Mouse (Mus musculus): ENCODE data around the gene Ncam1. TPM values are rescaled to one million over a fixed set of nuclear protein-coding genes. Genes with fewer than 3 reads are reported as not detected.

Ncam1 gene
- polyA plus RNA-seq, 1 experiment = 1.1 TPM

DNA sequence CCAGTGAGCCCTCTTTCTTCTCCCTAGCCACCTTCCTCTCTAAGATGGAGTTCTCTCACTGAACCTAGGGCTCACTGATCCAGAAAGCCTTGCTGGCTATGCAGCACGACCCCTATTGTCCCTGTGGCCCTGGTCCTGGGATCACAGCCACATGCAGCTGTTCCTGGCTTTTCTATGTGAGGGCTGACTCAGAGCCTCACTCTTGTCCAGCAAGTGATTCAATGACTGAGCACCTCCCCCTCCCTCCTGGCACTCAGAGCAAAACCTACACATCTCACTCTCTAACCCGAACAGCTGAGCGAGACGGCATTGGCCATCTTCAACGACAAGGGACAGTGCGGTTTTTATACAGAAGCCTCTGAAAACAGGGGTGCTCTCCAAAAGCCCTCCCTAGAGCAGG is 260.9 kb downstream of the Ncam1 start:
- Histone ChIP-seq H3K4me3 (ENCODE audit: control insufficient read depth, insufficient read depth, low read length) (no peak overlapping the region), H3K27me3 (ENCODE audit: control insufficient read depth, insufficient read depth, low read length) (no peaks in the 10 kb centered on the region), H3K36me3 (ENCODE audit: control insufficient read depth, insufficient read depth, low read length) (no peaks in the 10 kb centered on the region), H3K4me1 (replicated peaks; ENCODE audit: control insufficient read depth, insufficient read depth, low read length) (no peaks in the 10 kb centered on the region), H3K27ac (ENCODE audit: control insufficient read depth, insufficient read depth, low read length) (no peak overlapping the region)
- WGBS = 94% methylated on average over 6 of the region's 6 CpGs
- DNase-seq = no peak
- TF ChIP-seq POLR2A (IDR thresholded peaks at IDR 0.05; ENCODE audit: control insufficient read depth, extremely low read depth, insufficient read depth, low read length, poor library complexity) = no peak
- TF ChIP-seq CTCF (IDR thresholded peaks at IDR 0.05; ENCODE audit: borderline replicate concordance, control insufficient read depth, extremely low read depth, insufficient read depth, low read length, poor library complexity) = no peak

DNA sequence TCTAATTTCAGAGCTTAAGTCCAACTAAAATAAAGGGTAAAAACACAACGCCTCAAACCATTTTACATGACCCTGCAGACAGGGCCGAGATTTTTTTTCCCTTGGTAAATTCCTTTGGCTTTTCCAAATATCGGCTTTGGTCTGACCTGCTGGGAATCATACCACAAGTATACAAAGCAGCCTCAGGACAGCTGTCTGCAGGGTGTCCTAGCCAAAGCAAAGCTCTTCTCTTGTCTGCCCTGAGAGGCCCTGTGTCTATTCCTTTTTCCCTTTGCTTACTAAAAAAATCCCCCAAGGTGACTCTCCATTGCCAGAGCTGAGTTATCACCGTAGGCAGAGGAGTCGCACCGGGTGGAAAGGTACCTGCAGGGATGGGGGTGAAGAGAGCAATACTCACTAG is 262.1 kb downstream of the Ncam1 start:
- WGBS = 95% methylated on average over 6 of the region's 6 CpGs
- no peak for DNase-seq
- H3K4me1 ChIP-seq (replicated peaks; ENCODE audit: control insufficient read depth, insufficient read depth, low read length) = no peaks in the 10 kb centered on the region
- no peak overlapping the region for H3K4me3 ChIP-seq (ENCODE audit: control insufficient read depth, insufficient read depth, low read length)
- TF ChIP-seq POLR2A (IDR thresholded peaks at IDR 0.05; ENCODE audit: control insufficient read depth, extremely low read depth, insufficient read depth, low read length, poor library complexity) (no peak), CTCF (IDR thresholded peaks at IDR 0.05; ENCODE audit: borderline replicate concordance, control insufficient read depth, extremely low read depth, insufficient read depth, low read length, poor library complexity) (no peak)
- no peak overlapping the region for H3K27ac ChIP-seq (ENCODE audit: control insufficient read depth, insufficient read depth, low read length)
- no peaks in the 10 kb centered on the region for H3K36me3 ChIP-seq (ENCODE audit: control insufficient read depth, insufficient read depth, low read length)
- H3K27me3 ChIP-seq (ENCODE audit: control insufficient read depth, insufficient read depth, low read length) = no peaks in the 10 kb centered on the region

DNA sequence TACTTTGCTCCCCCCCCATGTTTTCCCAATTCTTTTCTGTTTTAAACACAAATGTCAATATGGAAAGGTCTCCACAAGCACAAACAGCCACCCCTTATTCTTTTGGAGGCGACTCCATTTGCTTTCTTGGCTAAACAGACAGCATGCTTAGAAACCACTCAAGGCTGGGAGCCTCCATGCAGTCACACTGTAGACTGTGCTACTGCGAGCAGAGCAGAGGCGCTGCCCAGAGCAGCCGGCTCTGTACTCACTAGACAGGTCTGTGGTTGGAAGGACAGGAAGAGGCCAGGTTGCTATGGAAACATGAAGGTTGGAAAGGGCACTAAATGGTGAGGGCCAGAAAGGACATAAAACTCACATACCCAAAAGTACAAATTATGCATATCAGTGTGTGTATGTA is 263.8 kb downstream of the Ncam1 start:
- DNase-seq = no peak
- WGBS = 54% methylated on average over 4 of the region's 4 CpGs

DNA sequence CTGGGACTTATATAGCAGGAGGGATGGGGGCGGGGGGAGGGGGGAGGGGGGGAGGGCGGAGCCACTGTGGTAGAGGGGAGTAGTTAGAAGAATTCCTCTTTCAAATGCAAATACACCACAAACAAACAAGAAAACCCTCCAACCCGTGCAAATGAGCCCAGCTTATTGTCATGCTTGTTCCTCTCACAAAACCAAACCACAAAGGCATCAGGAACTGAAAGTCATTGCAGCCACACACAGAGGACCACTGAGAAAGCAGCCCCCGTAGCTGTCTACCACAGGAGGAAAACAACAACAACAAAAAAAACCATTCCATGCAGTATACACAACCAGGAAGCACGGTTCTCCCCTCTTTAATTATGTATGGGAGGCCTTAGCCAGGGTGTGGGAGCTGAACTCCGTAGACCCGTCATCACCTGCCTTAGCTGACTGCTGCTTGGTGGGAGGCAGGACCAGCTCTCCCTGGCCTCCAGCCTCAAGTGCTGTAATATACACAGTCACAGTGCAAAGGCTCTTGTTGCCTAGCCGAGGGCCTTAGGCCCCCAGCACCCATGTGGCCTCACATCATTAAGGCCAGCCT is 264.7 kb downstream of the Ncam1 start:
- Histone ChIP-seq H3K27me3 (ENCODE audit: control insufficient read depth, insufficient read depth, low read length) (no peaks in the 10 kb centered on the region), H3K4me1 (replicated peaks; ENCODE audit: control insufficient read depth, insufficient read depth, low read length) (no peaks in the 10 kb centered on the region), H3K36me3 (ENCODE audit: control insufficient read depth, insufficient read depth, low read length) (no peaks in the 10 kb centered on the region), H3K27ac (ENCODE audit: control insufficient read depth, insufficient read depth, low read length) (no peak overlapping the region), H3K4me3 (ENCODE audit: control insufficient read depth, insufficient read depth, low read length) (no peak overlapping the region)
- no peak for DNase-seq
- 61% methylated on average over 8 of the region's 8 CpGs for WGBS
- TF ChIP-seq CTCF (IDR thresholded peaks at IDR 0.05; ENCODE audit: borderline replicate concordance, control insufficient read depth, extremely low read depth, insufficient read depth, low read length, poor library complexity) = no peak
- no peak for TF ChIP-seq POLR2A (IDR thresholded peaks at IDR 0.05; ENCODE audit: control insufficient read depth, extremely low read depth, insufficient read depth, low read length, poor library complexity)

More for the DNA sequence above, 263.8 kb downstream of the Ncam1 start:
- H3K27me3 ChIP-seq (ENCODE audit: control insufficient read depth, insufficient read depth, low read length) = no peaks in the 10 kb centered on the region
- H3K27ac ChIP-seq (ENCODE audit: control insufficient read depth, insufficient read depth, low read length) = no peak overlapping the region
- no peaks in the 10 kb centered on the region for H3K36me3 ChIP-seq (ENCODE audit: control insufficient read depth, insufficient read depth, low read length)
- no peak for TF ChIP-seq POLR2A (IDR thresholded peaks at IDR 0.05; ENCODE audit: control insufficient read depth, extremely low read depth, insufficient read depth, low read length, poor library complexity)
- TF ChIP-seq CTCF (IDR thresholded peaks at IDR 0.05; ENCODE audit: borderline replicate concordance, control insufficient read depth, extremely low read depth, insufficient read depth, low read length, poor library complexity) = no peak
- no peaks in the 10 kb centered on the region for H3K4me1 ChIP-seq (replicated peaks; ENCODE audit: control insufficient read depth, insufficient read depth, low read length)
- no peak overlapping the region for H3K4me3 ChIP-seq (ENCODE audit: control insufficient read depth, insufficient read depth, low read length)

DNA sequence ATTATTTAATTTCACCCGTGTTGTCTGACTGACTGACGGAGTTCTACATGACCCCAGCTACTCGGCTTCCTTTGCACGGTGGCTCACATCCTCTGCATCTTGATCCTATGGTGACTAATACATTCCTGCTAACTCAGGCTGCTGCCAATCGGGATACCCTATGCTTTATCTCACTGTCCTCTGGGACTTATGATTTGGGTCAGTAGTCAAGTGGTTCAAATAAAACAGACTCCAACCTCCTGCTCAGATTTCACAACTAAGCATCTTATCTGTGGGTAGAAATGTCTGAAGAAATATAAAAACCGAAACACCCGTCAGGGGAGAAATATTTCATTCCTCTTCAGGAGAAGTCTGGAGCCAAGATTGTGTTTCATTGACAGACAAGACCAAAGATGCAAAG is 265.3 kb downstream of the Ncam1 start:
- TF ChIP-seq POLR2A (IDR thresholded peaks at IDR 0.05; ENCODE audit: control insufficient read depth, extremely low read depth, insufficient read depth, low read length, poor library complexity) = no peak
- DNase-seq = no peak
- Histone ChIP-seq H3K27me3 (ENCODE audit: control insufficient read depth, insufficient read depth, low read length) (no peaks in the 10 kb centered on the region), H3K27ac (ENCODE audit: control insufficient read depth, insufficient read depth, low read length) (no peak overlapping the region), H3K4me1 (replicated peaks; ENCODE audit: control insufficient read depth, insufficient read depth, low read length) (no peaks in the 10 kb centered on the region), H3K4me3 (ENCODE audit: control insufficient read depth, insufficient read depth, low read length) (no peak overlapping the region), H3K36me3 (ENCODE audit: control insufficient read depth, insufficient read depth, low read length) (no peaks in the 10 kb centered on the region)
- 85% methylated on average over 7 of the region's 7 CpGs for WGBS

DNA sequence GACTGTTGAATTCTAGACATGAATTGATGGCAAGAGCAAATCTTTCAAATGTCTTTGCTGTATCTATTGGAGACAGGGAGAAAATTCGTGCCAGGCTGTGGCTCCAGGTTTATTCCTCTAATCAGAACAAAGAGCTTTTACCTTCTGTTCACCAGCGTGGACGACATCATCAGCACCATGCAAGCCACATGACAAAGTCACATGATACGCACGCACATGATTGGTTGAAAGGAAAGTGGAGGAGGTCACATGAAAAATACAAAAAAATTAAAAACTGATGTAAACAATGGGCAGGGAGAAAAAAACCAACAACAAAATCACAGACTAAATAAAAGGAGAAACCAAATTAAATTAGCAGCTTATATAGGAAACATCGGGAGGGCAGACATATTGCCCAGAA is 266.9 kb downstream of the Ncam1 start:
- Histone ChIP-seq H3K36me3 (ENCODE audit: control insufficient read depth, insufficient read depth, low read length) (no peaks in the 10 kb centered on the region), H3K4me3 (ENCODE audit: control insufficient read depth, insufficient read depth, low read length) (no peak overlapping the region), H3K4me1 (replicated peaks; ENCODE audit: control insufficient read depth, insufficient read depth, low read length) (no peaks in the 10 kb centered on the region), H3K27ac (ENCODE audit: control insufficient read depth, insufficient read depth, low read length) (no peak overlapping the region), H3K27me3 (ENCODE audit: control insufficient read depth, insufficient read depth, low read length) (no peaks in the 10 kb centered on the region)
- TF ChIP-seq CTCF (IDR thresholded peaks at IDR 0.05; ENCODE audit: borderline replicate concordance, control insufficient read depth, extremely low read depth, insufficient read depth, low read length, poor library complexity) (no peak), POLR2A (IDR thresholded peaks at IDR 0.05; ENCODE audit: control insufficient read depth, extremely low read depth, insufficient read depth, low read length, poor library complexity) (no peak)
- no peak for DNase-seq
- WGBS = 94% methylated on average over 6 of the region's 6 CpGs

DNA sequence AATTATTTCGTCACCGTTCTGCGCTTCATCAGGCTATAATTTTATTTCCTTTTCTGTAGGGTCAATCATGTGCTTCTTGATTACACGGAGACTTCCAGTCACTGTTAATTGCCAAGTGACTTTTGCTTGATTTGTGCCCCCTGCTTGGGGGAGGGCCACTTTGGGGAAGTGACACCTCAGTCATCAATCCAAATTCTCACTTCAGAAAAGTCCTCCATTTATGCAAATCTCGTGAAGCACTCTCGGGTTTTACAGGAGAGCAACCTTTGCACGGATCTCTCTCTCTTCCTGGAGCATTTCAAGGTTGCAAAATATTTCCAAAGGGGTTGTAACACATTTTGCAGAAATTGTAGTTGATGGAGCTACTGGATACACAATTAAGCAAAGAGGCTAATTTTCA is 267.5 kb downstream of the Ncam1 start:
- no peak for DNase-seq
- Histone ChIP-seq H3K4me1 (replicated peaks; ENCODE audit: control insufficient read depth, insufficient read depth, low read length) (no peaks in the 10 kb centered on the region), H3K4me3 (ENCODE audit: control insufficient read depth, insufficient read depth, low read length) (no peak overlapping the region), H3K27me3 (ENCODE audit: control insufficient read depth, insufficient read depth, low read length) (no peaks in the 10 kb centered on the region), H3K27ac (ENCODE audit: control insufficient read depth, insufficient read depth, low read length) (no peak overlapping the region), H3K36me3 (ENCODE audit: control insufficient read depth, insufficient read depth, low read length) (no peaks in the 10 kb centered on the region)
- TF ChIP-seq CTCF (IDR thresholded peaks at IDR 0.05; ENCODE audit: borderline replicate concordance, control insufficient read depth, extremely low read depth, insufficient read depth, low read length, poor library complexity) = no peak
- TF ChIP-seq POLR2A (IDR thresholded peaks at IDR 0.05; ENCODE audit: control insufficient read depth, extremely low read depth, insufficient read depth, low read length, poor library complexity) = no peak
- WGBS = 53% methylated on average over 7 of the region's 7 CpGs

All from thymus, adult 2 months (tissue).